Mouse (Mus musculus): ENCODE data around the gene Notch1. TPM values are rescaled to one million over a fixed set of nuclear protein-coding genes. Genes with fewer than 3 reads are reported as not detected.

The Notch1 gene
- polyA plus RNA-seq, 1 experiment from 2014 or later, result 13.3 TPM

DNA sequence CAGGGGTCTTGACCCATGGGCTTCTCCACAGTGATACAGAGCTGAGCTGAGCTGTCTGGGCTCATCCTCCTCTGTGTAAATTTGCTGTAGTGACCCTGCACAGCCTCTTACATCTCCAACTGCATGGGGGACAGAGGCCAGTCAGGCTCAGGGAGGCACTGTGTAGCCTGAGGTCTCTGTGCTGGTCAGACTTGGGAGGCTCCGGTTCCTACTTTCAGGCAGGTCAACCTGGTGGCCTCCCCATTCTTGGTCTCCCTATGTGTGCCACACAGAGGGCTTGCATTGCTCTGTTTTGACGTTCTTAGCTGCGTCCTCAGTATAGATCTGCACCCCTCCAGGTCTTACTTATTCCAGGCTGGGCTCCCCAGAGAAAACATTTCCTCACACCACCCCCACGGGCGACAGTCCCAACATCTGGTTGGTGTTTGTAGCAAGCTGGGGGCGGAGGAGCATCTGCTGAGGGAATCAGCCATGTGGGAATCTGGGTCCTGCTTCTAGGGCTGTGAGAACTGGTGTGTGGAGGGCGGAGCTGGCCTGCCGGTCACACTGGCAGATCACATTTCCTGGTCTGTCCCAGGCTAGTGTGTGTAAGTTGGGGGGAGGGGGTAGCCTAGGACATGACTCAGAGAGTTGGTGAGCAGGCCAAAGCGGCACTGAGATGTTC, 9.0 kb upstream of the Notch1 start:
- H3K27ac ChIP-seq (ENCODE audit: low read depth, low read length), result no peak overlapping the region
- no peak; the same call in 1 of the 2 replicates for ATAC-seq
- H3K27me3 ChIP-seq (replicated peaks; ENCODE audit: control insufficient read depth, insufficient read depth, low read length), result no peaks in the 10 kb centered on the region
- H3K36me3 ChIP-seq (ENCODE audit: control insufficient read depth, insufficient read depth, low read length), result no peaks in the 10 kb centered on the region
- H3K4me3 ChIP-seq (ENCODE audit: low read length), result no peak overlapping the region
- H3K9ac ChIP-seq (ENCODE audit: low read depth, low read length), result no peak overlapping the region
- no peaks in the 10 kb centered on the region for H3K9me3 ChIP-seq (ENCODE audit: control insufficient read depth, low read length)
- whole genome bisulfite sequencing, result 45% methylated on average over 9 of the region's 9 CpGs
- no peaks in the 10 kb centered on the region for H3K4me1 ChIP-seq (ENCODE audit: control insufficient read depth, insufficient read depth, low read depth, low read length)
- H3K4me2 ChIP-seq (ENCODE audit: low read length), result no peak overlapping the region

- H3K4me3 ChIP-seq (ENCODE audit: low read length), result no peak overlapping the region
- H3K27me3 ChIP-seq (replicated peaks; ENCODE audit: control insufficient read depth, insufficient read depth, low read length), result no peaks in the 10 kb centered on the region
- no peak overlapping the region for H3K27ac ChIP-seq (ENCODE audit: low read depth, low read length)
- no peaks in the 10 kb centered on the region for H3K4me1 ChIP-seq (ENCODE audit: control insufficient read depth, insufficient read depth, low read depth, low read length)
- no peak overlapping the region for H3K9ac ChIP-seq (ENCODE audit: low read depth, low read length)
- no peak for ATAC-seq
- no peaks in the 10 kb centered on the region for H3K9me3 ChIP-seq (ENCODE audit: control insufficient read depth, low read length)
- WGBS, result 92% methylated on average over 4 of the region's 4 CpGs
- no peak overlapping the region for H3K4me2 ChIP-seq (ENCODE audit: low read length)
- H3K36me3 ChIP-seq (ENCODE audit: control insufficient read depth, insufficient read depth, low read length), result no peaks in the 10 kb centered on the region
These were observed 5.9 kb upstream of the Notch1 start for GRCm38 (mm10) chr2:26522327-26522726.

DNA sequence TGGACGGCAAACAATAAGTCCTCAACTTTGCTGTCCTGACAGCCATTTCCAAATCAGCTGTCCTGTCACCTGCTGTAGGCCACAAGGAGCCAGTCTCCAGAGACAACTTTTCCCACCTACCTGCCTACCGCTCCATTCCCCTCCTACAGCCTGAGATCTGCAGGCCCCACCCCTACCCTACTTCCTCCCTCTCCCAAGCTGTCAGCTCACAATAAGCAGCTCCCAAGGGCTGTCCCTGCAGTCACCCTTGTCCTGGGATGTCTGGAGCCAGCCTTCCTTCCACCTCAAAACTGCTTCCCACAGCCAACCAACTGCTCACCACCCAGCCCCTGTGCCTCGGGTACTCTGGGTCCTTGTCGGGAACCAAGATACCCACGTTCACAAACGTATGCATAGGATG, 3.3 kb upstream of the Notch1 start:
- no peaks in the 10 kb centered on the region for H3K27me3 ChIP-seq (replicated peaks; ENCODE audit: control insufficient read depth, insufficient read depth, low read length)
- H3K4me1 ChIP-seq (ENCODE audit: control insufficient read depth, insufficient read depth, low read depth, low read length), result peaks cover 11% of the 10 kb centered on the region
- H3K9ac ChIP-seq (ENCODE audit: low read depth, low read length), result no peak overlapping the region
- no peak overlapping the region for H3K4me2 ChIP-seq (ENCODE audit: low read length)
- H3K9me3 ChIP-seq (ENCODE audit: control insufficient read depth, low read length), result no peaks in the 10 kb centered on the region
- WGBS, result 88% methylated on average over 6 of the region's 6 CpGs
- H3K27ac ChIP-seq (ENCODE audit: low read depth, low read length), result no peak overlapping the region
- H3K4me3 ChIP-seq (ENCODE audit: low read length), result no peak overlapping the region
- ATAC-seq, result no peak
- no peaks in the 10 kb centered on the region for H3K36me3 ChIP-seq (ENCODE audit: control insufficient read depth, insufficient read depth, low read length)

DNA sequence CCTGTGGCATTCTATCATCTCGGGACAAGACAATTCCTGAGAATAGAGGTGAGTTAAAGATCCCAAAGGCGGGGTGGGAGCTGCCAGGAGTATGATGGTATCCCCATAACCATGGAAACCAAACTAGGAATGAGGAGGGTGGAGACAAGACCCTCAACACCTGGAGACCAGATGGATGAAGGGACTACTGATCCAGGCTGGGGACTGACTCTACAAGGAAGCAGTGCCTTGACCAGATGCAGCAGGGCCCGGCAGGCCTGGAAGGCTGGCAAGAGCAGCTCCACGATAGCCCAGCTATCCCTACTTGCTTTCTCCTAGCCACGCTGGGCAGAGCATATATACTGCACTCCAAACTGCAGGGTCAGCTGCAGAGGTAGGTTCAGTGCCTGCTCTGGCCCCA, 524 bp upstream of the Notch1 start:
- Histone ChIP-seq H3K9me3 (ENCODE audit: control insufficient read depth, low read length) (no peaks in the 10 kb centered on the region), H3K4me1 (ENCODE audit: control insufficient read depth, insufficient read depth, low read depth, low read length) (peaks cover 11% of the 10 kb centered on the region), H3K4me2 (ENCODE audit: low read length) (no peak overlapping the region), H3K4me3 (ENCODE audit: low read length) (no peak overlapping the region), H3K27me3 (replicated peaks; ENCODE audit: control insufficient read depth, insufficient read depth, low read length) (no peaks in the 10 kb centered on the region), H3K27ac (ENCODE audit: low read depth, low read length) (no peak overlapping the region), H3K9ac (ENCODE audit: low read depth, low read length) (no peak overlapping the region), H3K36me3 (ENCODE audit: control insufficient read depth, insufficient read depth, low read length) (no peaks in the 10 kb centered on the region)
- WGBS, result 83% methylated on average over 3 of the region's 5 CpGs
- no peak for ATAC-seq

GRCm38 (mm10) chr2:26515335-26515734, 1.1 kb downstream of the Notch1 start:
- Histone ChIP-seq H3K4me3 (ENCODE audit: low read length) (no peak overlapping the region), H3K9ac (ENCODE audit: low read depth, low read length) (no peak overlapping the region), H3K9me3 (ENCODE audit: control insufficient read depth, low read length) (no peaks in the 10 kb centered on the region), H3K27ac (ENCODE audit: low read depth, low read length) (no peak overlapping the region), H3K36me3 (ENCODE audit: control insufficient read depth, insufficient read depth, low read length) (no peaks in the 10 kb centered on the region), H3K27me3 (replicated peaks; ENCODE audit: control insufficient read depth, insufficient read depth, low read length) (no peaks in the 10 kb centered on the region), H3K4me1 (ENCODE audit: control insufficient read depth, insufficient read depth, low read depth, low read length) (peaks cover 11% of the 10 kb centered on the region), H3K4me2 (ENCODE audit: low read length) (no peak overlapping the region)
- WGBS, result 80% methylated on average over 2 of the region's 2 CpGs
- no peak for ATAC-seq

DNA sequence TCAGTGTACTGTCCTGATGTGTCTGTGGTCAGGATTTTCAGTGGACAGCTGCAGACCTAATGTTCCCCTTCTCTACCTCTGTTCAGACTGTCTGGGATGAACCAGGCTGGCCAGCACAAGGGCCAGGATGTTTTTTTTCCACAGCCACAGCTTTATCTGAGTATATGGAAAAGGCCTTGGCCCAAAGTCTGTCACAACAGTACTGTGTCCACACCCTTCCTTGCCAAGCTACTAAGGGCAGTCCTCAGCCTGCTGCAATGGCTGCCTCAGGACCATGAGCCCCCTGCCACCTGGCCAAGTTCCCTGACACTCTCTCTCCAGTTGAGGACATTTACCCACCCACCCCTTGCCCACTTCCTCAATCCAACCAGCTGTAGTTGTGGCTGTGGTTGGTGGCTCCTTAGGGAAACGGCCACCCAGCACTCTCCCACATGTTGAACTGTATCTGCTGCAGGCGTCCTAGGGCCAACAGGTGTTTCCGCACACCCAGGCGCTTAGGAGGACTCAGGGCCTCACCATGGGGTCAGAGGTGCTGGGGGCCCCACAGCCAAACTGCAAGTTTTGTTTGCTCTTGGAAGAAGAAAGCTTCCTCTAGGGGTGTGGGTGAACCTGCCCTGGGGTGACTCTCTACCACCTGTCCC, 3.2 kb downstream of the Notch1 start:
- Histone ChIP-seq H3K9ac (ENCODE audit: low read depth, low read length) (no peak overlapping the region), H3K4me2 (ENCODE audit: low read length) (no peak overlapping the region), H3K36me3 (ENCODE audit: control insufficient read depth, insufficient read depth, low read length) (no peaks in the 10 kb centered on the region), H3K9me3 (ENCODE audit: control insufficient read depth, low read length) (no peaks in the 10 kb centered on the region), H3K4me3 (ENCODE audit: low read length) (no peak overlapping the region), H3K27me3 (replicated peaks; ENCODE audit: control insufficient read depth, insufficient read depth, low read length) (no peaks in the 10 kb centered on the region), H3K4me1 (ENCODE audit: control insufficient read depth, insufficient read depth, low read depth, low read length) (peaks cover 11% of the 10 kb centered on the region), H3K27ac (ENCODE audit: low read depth, low read length) (no peak overlapping the region)
- 86% methylated on average over 4 of the region's 4 CpGs for WGBS
- ATAC-seq, result no peak

DNA sequence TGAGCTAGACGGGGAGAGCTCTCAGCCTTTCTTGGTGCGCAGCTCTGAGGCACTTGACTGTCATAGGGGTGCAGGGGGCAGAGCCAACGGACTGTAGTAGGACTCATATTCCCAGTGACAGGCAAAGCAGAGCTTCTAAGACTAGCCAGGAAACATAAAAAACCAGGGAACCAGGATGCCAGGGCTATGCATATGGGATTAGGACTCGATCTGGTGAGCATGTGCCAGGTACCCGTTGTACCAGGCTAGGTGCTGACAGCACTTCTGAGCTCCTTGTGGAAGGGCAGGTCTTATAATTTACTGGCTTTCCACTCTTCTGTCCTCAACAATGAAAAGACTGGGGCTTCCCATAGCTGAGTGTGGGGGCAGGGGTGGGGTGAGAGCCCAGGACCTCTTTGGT, 7.8 kb downstream of the Notch1 start:
- no peak overlapping the region for H3K4me3 ChIP-seq (ENCODE audit: low read length)
- no peaks in the 10 kb centered on the region for H3K9me3 ChIP-seq (ENCODE audit: control insufficient read depth, low read length)
- no peaks in the 10 kb centered on the region for H3K36me3 ChIP-seq (ENCODE audit: control insufficient read depth, insufficient read depth, low read length)
- no peak overlapping the region for H3K4me2 ChIP-seq (ENCODE audit: low read length)
- H3K9ac ChIP-seq (ENCODE audit: low read depth, low read length), result no peak overlapping the region
- H3K4me1 ChIP-seq (ENCODE audit: control insufficient read depth, insufficient read depth, low read depth, low read length), result peaks cover 11% of the 10 kb centered on the region
- no peaks in the 10 kb centered on the region for H3K27me3 ChIP-seq (replicated peaks; ENCODE audit: control insufficient read depth, insufficient read depth, low read length)
- peak overlapping the region; percentile 61 for H3K27ac ChIP-seq (ENCODE audit: low read depth, low read length)
- WGBS, result 77% methylated on average over 5 of the region's 5 CpGs
- ATAC-seq, result no peak

DNA sequence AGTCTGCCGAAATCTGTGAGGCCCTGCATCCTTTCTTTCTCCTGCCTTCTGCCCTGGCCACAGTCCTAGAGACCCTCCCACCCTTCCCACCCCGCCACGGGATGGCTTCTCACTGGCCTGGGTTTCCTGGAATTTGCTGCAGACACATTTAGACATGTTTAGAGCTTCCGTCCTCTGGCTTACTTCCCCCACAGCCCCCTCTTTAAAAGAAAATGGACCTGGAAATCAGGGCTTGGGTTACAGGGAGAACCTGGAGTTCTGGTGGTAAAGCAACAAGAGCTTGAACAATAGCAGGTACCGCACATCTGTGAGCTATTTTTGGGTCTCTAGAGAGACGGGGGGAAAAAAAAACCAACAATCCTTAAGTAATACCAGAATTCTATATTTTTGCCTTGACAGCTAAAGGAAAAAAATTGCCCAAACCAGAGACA, 8.5 kb downstream of the Notch1 start:
- Histone ChIP-seq H3K9me3 (ENCODE audit: control insufficient read depth, low read length) (no peaks in the 10 kb centered on the region), H3K9ac (ENCODE audit: low read depth, low read length) (no peak overlapping the region), H3K4me1 (ENCODE audit: control insufficient read depth, insufficient read depth, low read depth, low read length) (peaks cover 18% of the 10 kb centered on the region), H3K4me2 (ENCODE audit: low read length) (no peak overlapping the region), H3K27ac (ENCODE audit: low read depth, low read length) (peak overlapping the region; percentile 61), H3K36me3 (ENCODE audit: control insufficient read depth, insufficient read depth, low read length) (no peaks in the 10 kb centered on the region), H3K27me3 (replicated peaks; ENCODE audit: control insufficient read depth, insufficient read depth, low read length) (no peaks in the 10 kb centered on the region), H3K4me3 (ENCODE audit: low read length) (no peak overlapping the region)
- no peak for ATAC-seq
- WGBS, result 20% methylated on average over 6 of the region's 6 CpGs

GRCm38 (mm10) chr2:26507481-26507886, 9.0 kb downstream of the Notch1 start:
- Histone ChIP-seq H3K9me3 (ENCODE audit: control insufficient read depth, low read length) (no peaks in the 10 kb centered on the region), H3K36me3 (ENCODE audit: control insufficient read depth, insufficient read depth, low read length) (no peaks in the 10 kb centered on the region), H3K9ac (ENCODE audit: low read depth, low read length) (no peak overlapping the region), H3K27me3 (replicated peaks; ENCODE audit: control insufficient read depth, insufficient read depth, low read length) (no peaks in the 10 kb centered on the region), H3K4me1 (ENCODE audit: control insufficient read depth, insufficient read depth, low read depth, low read length) (peaks cover 21% of the 10 kb centered on the region), H3K4me2 (ENCODE audit: low read length) (no peak overlapping the region), H3K27ac (ENCODE audit: low read depth, low read length) (peak overlapping the region; percentile 61), H3K4me3 (ENCODE audit: low read length) (no peak overlapping the region)
- ATAC-seq, result peak; percentile 71
- WGBS, result 3% methylated on average over 6 of the region's 7 CpGs

All from hindbrain, embryonic 16.5 days (tissue).